Mouse (Mus musculus) forebrain, postnatal 0 days (tissue): ENCODE results near the gene Klf1. TPM values are rescaled to one million over a fixed set of nuclear protein-coding genes. Genes with fewer than 3 reads are reported as not detected.

ENCODE experiments used
- ATAC-seq: fragments of 200-750 bp; cut with Nextera tagmentation; 2 replicates; pipeline ENCODE4 v1.8.0; 2017; ENCODE audit warnings: mild to moderate bottlenecking, moderate library complexity
- DNase-seq: peaks from one replicate; pipeline ENCODE4 v3.0.0-alpha.2; 2015
- H3K27ac ChIP-seq: fragments of 300-500 bp; sonication (generic); 2 replicates; pipeline ENCODE4 v1.5.1; 2014; ENCODE audit warnings: low read depth, mild to moderate bottlenecking, antibody characterized with exemption, low read length, moderate library complexity, mixed read lengths
- H3K27me3 ChIP-seq: fragments of 300-500 bp; sonication (generic); 2 replicates; pipeline ENCODE4 v1.6.1; 2014; ENCODE audit warnings: mild to moderate bottlenecking, low read length, mixed read lengths; ENCODE audit not compliant: insufficient read depth
- H3K36me3 ChIP-seq: fragments of 300-500 bp; sonication (generic); 2 replicates; pipeline ENCODE4 v1.6.1; 2014; ENCODE audit warnings: mild to moderate bottlenecking, moderate library complexity; ENCODE audit not compliant: insufficient read depth
- H3K4me1 ChIP-seq: fragments of 300-500 bp; sonication (generic); 2 replicates; pipeline ENCODE4 v1.6.1; 2014; ENCODE audit warnings: antibody characterized with exemption; ENCODE audit not compliant: insufficient read depth
- H3K4me2 ChIP-seq: fragments of 300-500 bp; sonication (generic); 2 replicates; pipeline ENCODE4 v1.6.1; 2014; ENCODE audit warnings: low read depth, mild to moderate bottlenecking, moderate library complexity
- H3K4me3 ChIP-seq: fragments of 300-500 bp; sonication (generic); 2 replicates; pipeline ENCODE4 v1.5.1; 2014; ENCODE audit warnings: low read depth, low read length, mixed read lengths
- H3K9ac ChIP-seq: fragments of 300-500 bp; sonication (generic); 2 replicates; pipeline ENCODE4 v1.6.1; 2014; ENCODE audit warnings: mild to moderate bottlenecking
- H3K9me3 ChIP-seq: fragments of 300-500 bp; sonication (generic); 2 replicates; pipeline ENCODE4 v1.6.1; 2016; ENCODE audit warnings: low read length
- CTCF ChIP-seq: sonication (generic); IDR thresholded peaks from 2 replicates; pipeline ENCODE4 v1.5.1; 2016; ENCODE audit warnings: antibody characterized with exemption, control low read depth, low read depth
- WGBS: fragments of 180-500 bp; shearing (Covaris S2); extraction: QIAGEN DNeasy Blood & Tissue Kit; methylation state at CpG from one replicate; pipeline ENCODE4 v1.1.7; 2014; 5-methylcytosine and 5-hydroxymethylcytosine counted together
- polyA plus RNA-seq: library from polyadenylated mRNA; unstranded; fragments of >200 nt; fragmentation: Nextera tagmentation; extraction: Ambion mirVana; gene quantifications from 2 replicates; pipeline ENCODE4 v1.2.1, GENCODE M21; 2015
- total RNA-seq: library from RNA; depleted of rRNA; stranded (reverse); fragments of >200 nt; gene quantifications from 2 replicates; pipeline ENCODE4 v1.2.3, GENCODE M21; 2014

The Klf1 gene
- total and polyA plus RNA-seq, 2 experiments from 2014 or later = 0.77 TPM; not detected in 1

DNA sequence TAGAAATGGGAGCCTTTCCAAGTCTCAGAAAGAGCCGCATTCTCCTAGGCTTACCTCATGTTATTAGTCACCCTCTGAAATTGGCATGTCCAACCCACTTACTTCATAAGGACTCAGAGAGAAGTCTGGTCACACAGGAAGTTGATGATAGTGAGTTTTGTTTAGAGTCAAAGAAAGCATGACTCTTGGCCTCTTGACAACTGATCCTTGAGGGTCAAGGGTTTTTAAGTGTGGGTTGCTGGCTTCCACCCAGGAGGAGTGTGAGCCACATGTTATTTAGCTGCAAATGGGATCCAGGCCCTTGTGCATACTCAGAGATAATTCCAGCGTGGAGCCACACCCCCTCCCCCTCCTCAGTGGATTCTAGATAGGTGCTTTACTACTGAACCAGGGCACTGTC, 19.9 kb downstream of the Klf1 start:
- no peak for TF ChIP-seq CTCF
- WGBS = 81% methylated on average over 2 of the region's 2 CpGs

DNA sequence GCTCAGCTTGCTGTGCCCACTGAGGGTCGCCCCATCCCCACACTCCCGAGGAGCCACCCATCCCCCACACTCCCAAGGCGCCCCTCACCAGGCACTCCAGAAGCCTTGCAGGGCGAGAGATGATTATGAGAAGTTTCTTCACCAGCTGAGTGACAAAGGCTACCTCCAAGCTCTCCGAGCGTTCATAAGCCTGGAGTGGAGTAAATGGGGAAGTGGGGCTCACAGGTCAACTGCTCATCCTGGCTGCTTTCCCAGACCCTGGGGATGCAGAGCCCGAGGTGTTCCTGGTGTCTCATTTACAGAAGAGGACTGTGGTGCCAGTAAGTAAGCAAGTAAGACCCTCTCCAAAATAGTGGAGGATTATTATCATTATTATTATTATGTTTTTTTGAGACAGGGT, 23.8 kb downstream of the Klf1 start:
- Histone ChIP-seq H3K36me3 (peaks cover 73% of the 10 kb centered on the region), H3K27me3 (no peaks in the 10 kb centered on the region), H3K4me3 (no peak overlapping the region), H3K9ac (no peak overlapping the region), H3K4me1 (no peaks in the 10 kb centered on the region), H3K27ac (no peak overlapping the region), H3K4me2 (no peak overlapping the region), H3K9me3 (no peaks in the 10 kb centered on the region)
- DNase-seq (no peak), ATAC-seq (no peak)
- TF ChIP-seq CTCF = no peak
- WGBS = 75% methylated on average over 7 of the region's 7 CpGs

More for the DNA sequence above, 19.9 kb downstream of the Klf1 start:
- no peak overlapping the region for H3K4me3 ChIP-seq
- H3K9ac ChIP-seq = no peak overlapping the region
- no peaks in the 10 kb centered on the region for H3K27me3 ChIP-seq
- no peak for ATAC-seq
- DNase-seq = no peak
- peaks cover 92% of the 10 kb centered on the region for H3K36me3 ChIP-seq
- H3K4me1 ChIP-seq = no peaks in the 10 kb centered on the region
- no peak overlapping the region for H3K27ac ChIP-seq
- H3K9me3 ChIP-seq = no peaks in the 10 kb centered on the region
- H3K4me2 ChIP-seq = no peak overlapping the region

GRCm38 (mm10) chr8:84927513-84927912, 25.8 kb downstream of the Klf1 start:
- H3K9me3 ChIP-seq = no peaks in the 10 kb centered on the region
- H3K4me2 ChIP-seq = no peak overlapping the region
- H3K9ac ChIP-seq = no peak overlapping the region
- peaks cover 67% of the 10 kb centered on the region for H3K36me3 ChIP-seq
- no peak overlapping the region for H3K4me3 ChIP-seq
- no peaks in the 10 kb centered on the region for H3K27me3 ChIP-seq
- ATAC-seq (no peak), DNase-seq (no peak)
- no peak overlapping the region for H3K27ac ChIP-seq
- WGBS = 87% methylated on average over 1 of the region's 1 CpGs
- no peak for TF ChIP-seq CTCF
- H3K4me1 ChIP-seq = no peaks in the 10 kb centered on the region

- ATAC-seq (peak; percentile 89), DNase-seq (peak; percentile 81)
- Histone ChIP-seq H3K9me3 (no peaks in the 10 kb centered on the region), H3K4me2 (peak overlapping the region; percentile 39), H3K9ac (0 out of 2 replicates have a peak overlapping the region, but pooled peaks have one; percentile 6), H3K36me3 (peaks cover 62% of the 10 kb centered on the region), H3K4me1 (no peaks in the 10 kb centered on the region), H3K27ac (no peak overlapping the region), H3K4me3 (peak overlapping the region; percentile 14; the same call in 1 of the 2 replicates), H3K27me3 (no peaks in the 10 kb centered on the region)
- peak; percentile 85 for TF ChIP-seq CTCF
- WGBS = 6% methylated on average over 46 of the region's 52 CpGs
These were observed 27.0 kb downstream of the Klf1 start for GRCm38 (mm10) chr8:84928456-84929306.

DNA sequence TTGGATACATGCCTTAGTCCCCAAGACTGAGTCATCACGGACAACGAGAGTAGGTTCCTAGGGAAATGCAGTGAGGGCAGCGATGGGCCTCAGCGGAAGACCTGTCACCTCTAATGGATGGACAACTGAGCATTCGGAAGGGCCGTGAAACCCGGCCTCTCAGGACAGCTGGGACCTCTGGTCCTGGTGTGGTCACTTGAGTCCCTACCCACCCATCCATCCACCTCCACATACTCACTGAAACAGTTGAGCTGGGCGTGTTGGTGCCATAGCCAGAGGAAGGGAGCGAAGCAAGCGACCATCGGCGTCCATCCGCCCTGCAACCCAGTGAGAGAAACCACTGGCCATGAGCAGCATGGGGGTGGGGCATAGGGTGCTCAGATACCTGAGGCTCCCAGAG, 28.9 kb downstream of the Klf1 start:
- no peak for TF ChIP-seq CTCF
- no peak overlapping the region for H3K27ac ChIP-seq
- peaks cover 8% of the 10 kb centered on the region for H3K4me1 ChIP-seq
- peaks cover 46% of the 10 kb centered on the region for H3K36me3 ChIP-seq
- no peak for DNase-seq
- H3K27me3 ChIP-seq = no peaks in the 10 kb centered on the region
- no peaks in the 10 kb centered on the region for H3K9me3 ChIP-seq
- H3K4me2 ChIP-seq = no peak overlapping the region
- whole genome bisulfite sequencing = 91% methylated on average over 13 of the region's 13 CpGs
- no peak overlapping the region for H3K9ac ChIP-seq
- no peak for ATAC-seq
- no peak overlapping the region for H3K4me3 ChIP-seq

- H3K4me1 ChIP-seq = peaks cover 14% of the 10 kb centered on the region
- ATAC-seq (no peak), DNase-seq (no peak)
- peak overlapping the region; percentile 87 for H3K4me2 ChIP-seq
- WGBS = 79% methylated on average over 16 of the region's 16 CpGs
- no peaks in the 10 kb centered on the region for H3K9me3 ChIP-seq
- no peak for TF ChIP-seq CTCF
- peaks cover 23% of the 10 kb centered on the region for H3K36me3 ChIP-seq
- no peaks in the 10 kb centered on the region for H3K27me3 ChIP-seq
- H3K27ac ChIP-seq = no peak overlapping the region
- no peak overlapping the region for H3K9ac ChIP-seq
- H3K4me3 ChIP-seq = peak overlapping the region; percentile 78; the same call in 1 of the 2 replicates
These were observed 32.2 kb downstream of the Klf1 start for GRCm38 (mm10) chr8:84933767-84934559.

GRCm38 (mm10) chr8:84934860-84935259, 33.1 kb downstream of the Klf1 start:
- WGBS = 2% methylated on average over 15 of the region's 15 CpGs
- Histone ChIP-seq H3K4me2 (peak overlapping the region; percentile 87), H3K27me3 (no peaks in the 10 kb centered on the region), H3K9ac (peak overlapping the region; percentile 96), H3K36me3 (peaks cover 23% of the 10 kb centered on the region), H3K4me1 (peaks cover 14% of the 10 kb centered on the region), H3K4me3 (peak overlapping the region; percentile 78), H3K27ac (no peak overlapping the region), H3K9me3 (no peaks in the 10 kb centered on the region)
- peak; percentile 82 for DNase-seq
- ATAC-seq = peak; percentile 63
- no peak for TF ChIP-seq CTCF
